Mouse (Mus musculus) stomach, postnatal 0 days (tissue): Measurements from ENCODE around the gene Specc1.

ENCODE experiments used
- CTCF ChIP-seq: IDR thresholded peaks from 2 replicates; pipeline ENCODE4 v1.5.1; 2016; ENCODE audit warnings: antibody characterized with exemption, low read depth, mild to moderate bottlenecking, moderate library complexity
- EP300 ChIP-seq: optimal IDR thresholded peaks from 2 replicates; pipeline ENCODE3; 2016; ENCODE audit warnings: antibody characterized with exemption

GRCm38 (mm10) chr11:62193116-62193515 lies 236.6 kb downstream of the Specc1 start:
- TF ChIP-seq EP300 (no peak), CTCF (no peak)
